Mouse (Mus musculus) neural tube, embryonic 13.5 days (tissue): ENCODE measurements around the gene Acadm. TPM values are rescaled to one million over a fixed set of nuclear protein-coding genes. Genes with fewer than 3 reads are reported as not detected.
A peak's percentile ranks its signal among the peaks of the same experiment; 100 is the strongest.

Experiments
- ATAC-seq: fragments of 200-750 bp; cut with Nextera tagmentation; 2 replicates; pipeline ENCODE4 v1.8.0; 2017; ENCODE audit warnings: low read depth, mild to moderate bottlenecking, moderate TSS enrichment, moderate library complexity
- H3K27ac ChIP-seq: fragments of 300-500 bp; sonication (generic); replicated peaks from 2 replicates; pipeline ENCODE4 v1.5.1; 2015; ENCODE audit warnings: moderate library complexity, mild to moderate bottlenecking, inconsistent platforms
- H3K27me3 ChIP-seq: fragments of 300-500 bp; sonication (generic); 2 replicates; pipeline ENCODE4 v1.6.1; 2015; ENCODE audit warnings: mild to moderate bottlenecking, inconsistent platforms
- H3K36me3 ChIP-seq: fragments of 300-500 bp; sonication (generic); 2 replicates; pipeline ENCODE4 v1.6.1; 2015; ENCODE audit warnings: mild to moderate bottlenecking, inconsistent platforms
- H3K4me1 ChIP-seq: fragments of 300-500 bp; sonication (generic); replicated peaks from 2 replicates; pipeline ENCODE4 v1.6.1; 2015; ENCODE audit warnings: inconsistent platforms
- H3K4me2 ChIP-seq: fragments of 300-500 bp; sonication (generic); 2 replicates; pipeline ENCODE4 v1.6.1; 2015; ENCODE audit warnings: inconsistent platforms, mild to moderate bottlenecking, moderate library complexity
- H3K4me3 ChIP-seq: fragments of 300-500 bp; sonication (generic); 2 replicates; pipeline ENCODE4 v1.5.1; 2015; ENCODE audit warnings: mild to moderate bottlenecking, inconsistent platforms
- H3K9ac ChIP-seq: fragments of 300-500 bp; sonication (generic); 2 replicates; pipeline ENCODE4 v1.6.1; 2015; ENCODE audit warnings: moderate library complexity, mild to moderate bottlenecking, inconsistent platforms
- H3K9me3 ChIP-seq: fragments of 300-500 bp; sonication (generic); 2 replicates; pipeline ENCODE4 v1.6.1; 2016; ENCODE audit warnings: inconsistent platforms
- WGBS: fragments of 180-500 bp; shearing (Covaris S2); methylation state at CpG from one replicate; pipeline ENCODE4 v1.1.7; 2015; 5-methylcytosine and 5-hydroxymethylcytosine counted together
- polyA plus RNA-seq: library from polyadenylated mRNA; unstranded; fragments of >200 nt; fragmentation: Nextera tagmentation; extraction: Ambion mirVana; gene quantifications from 2 replicates; pipeline ENCODE4 v1.2.1, GENCODE M21; 2015

The Acadm gene
- polyA plus RNA-seq, 1 experiment from 2014 or later: 63.4 TPM

- H3K4me1 ChIP-seq: peaks cover 54% of the 10 kb centered on the region
- ATAC-seq: no peak
- WGBS: 50% methylated on average over 8 of the region's 8 CpGs
Observed at GRCm38 (mm10) chr3:153911197-153911881, 33.1 kb downstream of the Acadm start.

GRCm38 (mm10) chr3:153910489-153910888 lies 33.9 kb downstream of the Acadm start:
- H3K4me3 ChIP-seq: no peak overlapping the region
- H3K4me2 ChIP-seq: peak overlapping the region; percentile 88
- H3K27ac ChIP-seq: no peak overlapping the region
- no peaks in the 10 kb centered on the region for H3K27me3 ChIP-seq
- H3K4me1 ChIP-seq: peaks cover 54% of the 10 kb centered on the region
- ATAC-seq: no peak
- H3K9me3 ChIP-seq: no peaks in the 10 kb centered on the region
- H3K36me3 ChIP-seq: peaks cover 54% of the 10 kb centered on the region
- 69% methylated on average over 7 of the region's 7 CpGs for WGBS
- H3K9ac ChIP-seq: peak overlapping the region; percentile 93

More at GRCm38 (mm10) chr3:153911197-153911881, 33.1 kb downstream of the Acadm start:
- H3K27me3 ChIP-seq: no peaks in the 10 kb centered on the region
- H3K36me3 ChIP-seq: peaks cover 45% of the 10 kb centered on the region
- peak overlapping the region; percentile 84 for H3K4me3 ChIP-seq
- H3K27ac ChIP-seq: no peak overlapping the region
- H3K9me3 ChIP-seq: no peaks in the 10 kb centered on the region
- peak overlapping the region; percentile 88 for H3K4me2 ChIP-seq
- peak overlapping the region; percentile 93 for H3K9ac ChIP-seq

- Histone ChIP-seq H3K36me3 (peaks cover 68% of the 10 kb centered on the region), H3K4me3 (no peak overlapping the region), H3K27ac (no peak overlapping the region), H3K4me2 (no peak overlapping the region), H3K27me3 (no peaks in the 10 kb centered on the region), H3K9ac (no peak overlapping the region), H3K4me1 (peaks cover 53% of the 10 kb centered on the region), H3K9me3 (no peaks in the 10 kb centered on the region)
- no peak for ATAC-seq
- WGBS: 77% methylated on average over 5 of the region's 5 CpGs
Observed at GRCm38 (mm10) chr3:153908919-153909318, 35.5 kb downstream of the Acadm start.

- Histone ChIP-seq H3K9ac (no peak within 1 kb of the TSS), H3K4me1 (peaks cover 36% of the 10 kb centered on the region), H3K4me2 (no peak within 1 kb of the TSS), H3K4me3 (no peak within 1 kb of the TSS), H3K27ac (no peak within 1 kb of the TSS), H3K27me3 (no peaks in the 10 kb centered on the region), H3K36me3 (peaks cover 76% of the 10 kb centered on the region), H3K9me3 (no peaks in the 10 kb centered on the region)
- ATAC-seq: no peak
- 85% methylated on average over 9 of the region's 9 CpGs for WGBS
Observed at GRCm38 (mm10) chr3:153906136-153906871, 38.1 kb downstream of the Acadm start, which contains the start of gene Msh4. Gene Msh4, minus strand, starts transcription at chr3:153906138.

GRCm38 (mm10) chr3:153905251-153906135 lies 38.9 kb downstream of the Acadm start:
- whole genome bisulfite sequencing: 83% methylated on average over 49 of the region's 49 CpGs
- no peaks in the 10 kb centered on the region for H3K27me3 ChIP-seq
- no peak overlapping the region for H3K4me3 ChIP-seq
- no peak overlapping the region for H3K9ac ChIP-seq
- no peaks in the 10 kb centered on the region for H3K9me3 ChIP-seq
- no peak overlapping the region for H3K4me2 ChIP-seq
- H3K27ac ChIP-seq: no peak overlapping the region
- peaks cover 72% of the 10 kb centered on the region for H3K36me3 ChIP-seq
- ATAC-seq: peak; percentile 33; the same call in 1 of the 2 replicates
- peaks cover 28% of the 10 kb centered on the region for H3K4me1 ChIP-seq

GRCm38 (mm10) chr3:153904586-153904985 lies 39.8 kb downstream of the Acadm start:
- 68% methylated on average over 6 of the region's 6 CpGs for WGBS
- Histone ChIP-seq H3K4me3 (no peak overlapping the region), H3K27ac (no peak overlapping the region), H3K36me3 (peaks cover 63% of the 10 kb centered on the region), H3K9me3 (no peaks in the 10 kb centered on the region), H3K4me2 (no peak overlapping the region), H3K27me3 (no peaks in the 10 kb centered on the region), H3K4me1 (peaks cover 19% of the 10 kb centered on the region), H3K9ac (no peak overlapping the region)
- no peak for ATAC-seq

- no peak for ATAC-seq
- Histone ChIP-seq H3K27me3 (no peaks in the 10 kb centered on the region), H3K4me1 (0 out of 2 replicates have a peak, but pooled peaks cover 2% of the 10 kb centered on the region), H3K4me2 (no peak overlapping the region), H3K9ac (no peak overlapping the region), H3K36me3 (peaks cover 43% of the 10 kb centered on the region), H3K27ac (no peak overlapping the region), H3K9me3 (no peaks in the 10 kb centered on the region), H3K4me3 (no peak overlapping the region)
- WGBS: 69% methylated on average over 3 of the region's 3 CpGs
Observed at GRCm38 (mm10) chr3:153902595-153902994, 41.8 kb downstream of the Acadm start.

GRCm38 (mm10) chr3:153901904-153902303 lies 42.5 kb downstream of the Acadm start:
- 91% methylated on average over 1 of the region's 1 CpGs for WGBS
- no peak overlapping the region for H3K27ac ChIP-seq
- no peak overlapping the region for H3K4me3 ChIP-seq
- ATAC-seq: no peak
- H3K4me2 ChIP-seq: no peak overlapping the region
- no peaks in the 10 kb centered on the region for H3K4me1 ChIP-seq
- H3K27me3 ChIP-seq: no peaks in the 10 kb centered on the region
- H3K9me3 ChIP-seq: no peaks in the 10 kb centered on the region
- no peak overlapping the region for H3K9ac ChIP-seq
- H3K36me3 ChIP-seq: peaks cover 36% of the 10 kb centered on the region

- Histone ChIP-seq H3K9me3 (no peaks in the 10 kb centered on the region), H3K4me1 (no peaks in the 10 kb centered on the region)
Observed at GRCm38 (mm10) chr3:153897216-153897615, 47.2 kb downstream of the Acadm start.

GRCm38 (mm10) chr3:153895454-153895853 lies 49.0 kb downstream of the Acadm start:
- H3K36me3 ChIP-seq: no peaks in the 10 kb centered on the region
- no peak overlapping the region for H3K9ac ChIP-seq
- 0 out of 2 replicates have a peak, but pooled peaks have one; percentile 11 for ATAC-seq
- no peak overlapping the region for H3K27ac ChIP-seq
- no peak overlapping the region for H3K4me2 ChIP-seq
- no peaks in the 10 kb centered on the region for H3K9me3 ChIP-seq
- no peak overlapping the region for H3K4me3 ChIP-seq
- no peaks in the 10 kb centered on the region for H3K27me3 ChIP-seq
- H3K4me1 ChIP-seq: no peaks in the 10 kb centered on the region
- WGBS: 74% methylated on average over 3 of the region's 3 CpGs

More at GRCm38 (mm10) chr3:153897216-153897615, 47.2 kb downstream of the Acadm start:
- H3K4me3 ChIP-seq: no peak overlapping the region
- no peak for ATAC-seq
- H3K9ac ChIP-seq: no peak overlapping the region
- H3K4me2 ChIP-seq: no peak overlapping the region
- no peak overlapping the region for H3K27ac ChIP-seq
- no peaks in the 10 kb centered on the region for H3K36me3 ChIP-seq
- 77% methylated on average over 6 of the region's 6 CpGs for WGBS
- H3K27me3 ChIP-seq: no peaks in the 10 kb centered on the region

GRCm38 (mm10) chr3:153889188-153889781 lies 55.1 kb downstream of the Acadm start:
- no peak for ATAC-seq

More at GRCm38 (mm10) chr3:153889188-153889781, 55.1 kb downstream of the Acadm start:
- H3K4me1 ChIP-seq: no peaks in the 10 kb centered on the region
- no peaks in the 10 kb centered on the region for H3K36me3 ChIP-seq
- no peaks in the 10 kb centered on the region for H3K9me3 ChIP-seq
- WGBS: 86% methylated on average over 8 of the region's 8 CpGs
- no peak overlapping the region for H3K9ac ChIP-seq
- H3K27me3 ChIP-seq: no peaks in the 10 kb centered on the region
- H3K4me2 ChIP-seq: no peak overlapping the region
- no peak overlapping the region for H3K27ac ChIP-seq
- H3K4me3 ChIP-seq: no peak overlapping the region
